Mouse (Mus musculus) small intestine, adult 2 months (tissue): ENCODE data around the gene Glis2. TPM values are rescaled to one million over a fixed set of nuclear protein-coding genes. Genes with fewer than 3 reads are reported as not detected.

ENCODE experiments used
- H3K27ac ChIP-seq: fragments of 200-500 bp; 2 replicates; pipeline ENCODE4 v1.5.1; 2012; ENCODE audit warnings: low read depth, low read length, control low read depth, inconsistent platforms; ENCODE audit not compliant: insufficient read depth
- H3K27me3 ChIP-seq: fragments of 200-500 bp; 2 replicates; pipeline ENCODE4 v1.6.1; 2012; ENCODE audit warnings: mild to moderate bottlenecking, moderate library complexity, low read length, inconsistent platforms; ENCODE audit not compliant: control insufficient read depth, insufficient read depth
- H3K36me3 ChIP-seq: fragments of 200-500 bp; 2 replicates; pipeline ENCODE4 v1.6.1; 2012; ENCODE audit warnings: mild to moderate bottlenecking, low read length, control low read depth, inconsistent platforms; ENCODE audit not compliant: control insufficient read depth, insufficient read depth
- H3K4me1 ChIP-seq: fragments of 200-500 bp; 2 replicates; pipeline ENCODE4 v1.6.1; 2012; ENCODE audit warnings: low read length, inconsistent platforms, mixed read lengths; ENCODE audit not compliant: control insufficient read depth, insufficient read depth, insufficient read length
- H3K4me3 ChIP-seq: fragments of 200-500 bp; 2 replicates; pipeline ENCODE4 v1.5.1; 2012; ENCODE audit warnings: low read depth, mild to moderate bottlenecking, control low read depth, inconsistent platforms, low read length, moderate library complexity
- CTCF ChIP-seq: fragments of 200-500 bp; IDR thresholded peaks from 2 replicates; pipeline ENCODE4 v1.5.1; 2012; ENCODE audit warnings: low read depth, mild to moderate bottlenecking, control low read depth, inconsistent platforms, low read length, moderate library complexity, mixed read lengths; ENCODE audit not compliant: insufficient replicate concordance, insufficient read length; ENCODE audit errors: extremely low read depth
- POLR2A ChIP-seq: fragments of 200-500 bp; IDR thresholded peaks from 2 replicates; pipeline ENCODE4 v1.6.1; 2012; ENCODE audit warnings: low read depth, mild to moderate bottlenecking, control low read depth, inconsistent platforms, low read length, moderate library complexity
- WGBS: fragments of 180-500 bp; shearing (Covaris S2); methylation state at CpG from one replicate; pipeline ENCODE4 v1.1.7; 2018; 5-methylcytosine and 5-hydroxymethylcytosine counted together
- polyA plus RNA-seq: library from polyadenylated mRNA; depleted of rRNA; stranded (reverse); fragments of >200 nt; gene quantifications from 2 replicates; pipeline ENCODE4 v1.2.3, GENCODE M21; 2012

Glis2 gene
- polyA plus RNA-seq, 1 experiment: 10.1 TPM

- 18% methylated on average over 32 of the region's 32 CpGs for WGBS
- peak; percentile 61; the same call in 1 of the 2 replicates for TF ChIP-seq CTCF
- TF ChIP-seq POLR2A: no peak
- Histone ChIP-seq H3K4me3 (peak overlapping the region; percentile 80), H3K4me1 (peaks cover 6% of the 10 kb centered on the region; the same call in 1 of the 2 replicates), H3K27me3 (peaks cover 14% of the 10 kb centered on the region), H3K36me3 (no peaks in the 10 kb centered on the region), H3K27ac (peak overlapping the region; percentile 0; the same call in 1 of the 2 replicates)
Measured at GRCm38 (mm10) chr16:4592909-4593875, 1.3 kb upstream of the Glis2 start.

GRCm38 (mm10) chr16:4594814-4595526 is 457 bp downstream of the Glis2 start:
- H3K27ac ChIP-seq: 0 out of 2 replicates have a peak overlapping the region, but pooled peaks have one; percentile 5

DNA sequence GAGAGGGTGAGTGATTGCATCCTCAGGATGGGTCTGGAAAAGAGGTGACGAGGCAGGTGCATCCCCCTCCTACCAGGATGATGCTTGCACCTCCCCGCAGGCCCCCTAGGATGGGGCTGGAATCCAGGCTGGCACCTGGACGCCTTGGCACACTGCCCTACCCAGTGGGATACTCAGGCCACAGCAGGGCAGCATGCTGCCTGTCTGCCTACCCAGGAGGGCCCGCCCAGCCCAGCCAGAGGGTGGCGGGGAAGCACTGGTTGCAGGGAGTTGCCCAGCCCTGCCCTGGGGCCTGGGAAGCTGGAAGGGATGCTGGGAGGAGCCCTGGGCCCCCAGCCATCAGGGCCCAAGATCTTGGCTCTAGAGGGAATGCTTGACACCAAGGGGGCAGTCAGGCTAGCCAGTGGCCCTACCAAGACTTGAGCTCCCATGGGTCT is 1.0 kb downstream of the Glis2 start:
- Histone ChIP-seq H3K36me3 (no peaks in the 10 kb centered on the region), H3K27ac (0 out of 2 replicates have a peak overlapping the region, but pooled peaks have one; percentile 4), H3K27me3 (peaks cover 14% of the 10 kb centered on the region), H3K4me3 (peak overlapping the region; percentile 80), H3K4me1 (peaks cover 6% of the 10 kb centered on the region; the same call in 1 of the 2 replicates)
- 18% methylated on average over 5 of the region's 5 CpGs for WGBS
- TF ChIP-seq POLR2A (no peak), CTCF (no peak)

More at GRCm38 (mm10) chr16:4594814-4595526, 457 bp downstream of the Glis2 start:
- WGBS: 2% methylated on average over 45 of the region's 52 CpGs
- H3K4me3 ChIP-seq: peak overlapping the region; percentile 80
- H3K27me3 ChIP-seq: peaks cover 14% of the 10 kb centered on the region
- peaks cover 6% of the 10 kb centered on the region; the same call in 1 of the 2 replicates for H3K4me1 ChIP-seq
- H3K36me3 ChIP-seq: no peaks in the 10 kb centered on the region
- TF ChIP-seq CTCF: no peak
- no peak for TF ChIP-seq POLR2A

DNA sequence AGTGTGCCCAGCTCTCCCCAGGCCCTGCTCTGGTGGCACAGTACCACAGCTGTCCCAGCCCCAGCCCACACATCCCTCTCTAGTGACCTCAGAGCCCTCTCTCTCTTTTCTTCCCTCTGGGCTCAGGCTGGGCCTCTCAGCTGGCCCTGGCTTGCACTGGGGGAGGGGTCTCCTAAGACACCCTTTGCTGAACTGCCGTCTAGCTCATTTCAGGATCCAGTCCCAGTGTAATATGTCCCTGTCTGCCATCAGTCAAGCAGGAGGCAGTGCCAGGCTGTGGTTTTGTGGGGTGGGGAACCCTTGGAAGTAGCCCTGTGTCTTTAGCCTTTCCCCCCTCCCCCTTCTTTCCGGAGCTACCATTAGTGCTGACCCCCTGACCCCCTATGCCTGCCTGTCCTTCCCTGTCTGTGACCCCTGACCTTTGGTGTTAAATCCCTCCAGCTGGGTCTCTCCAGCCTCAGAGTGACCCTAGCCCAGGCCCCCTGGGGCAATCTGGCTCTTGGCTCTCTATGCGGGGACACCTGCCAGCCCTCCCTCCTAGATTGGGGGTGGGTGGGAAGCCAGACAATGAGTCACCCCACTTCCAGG is 1.7 kb downstream of the Glis2 start:
- 0 out of 2 replicates have a peak overlapping the region, but pooled peaks have one; percentile 4 for H3K27ac ChIP-seq
- WGBS: 79% methylated on average over 3 of the region's 3 CpGs
- H3K27me3 ChIP-seq: peaks cover 14% of the 10 kb centered on the region
- no peaks in the 10 kb centered on the region for H3K36me3 ChIP-seq
- peak overlapping the region; percentile 80 for H3K4me3 ChIP-seq
- H3K4me1 ChIP-seq: peaks cover 6% of the 10 kb centered on the region; the same call in 1 of the 2 replicates
- TF ChIP-seq POLR2A: no peak
- TF ChIP-seq CTCF: no peak

DNA sequence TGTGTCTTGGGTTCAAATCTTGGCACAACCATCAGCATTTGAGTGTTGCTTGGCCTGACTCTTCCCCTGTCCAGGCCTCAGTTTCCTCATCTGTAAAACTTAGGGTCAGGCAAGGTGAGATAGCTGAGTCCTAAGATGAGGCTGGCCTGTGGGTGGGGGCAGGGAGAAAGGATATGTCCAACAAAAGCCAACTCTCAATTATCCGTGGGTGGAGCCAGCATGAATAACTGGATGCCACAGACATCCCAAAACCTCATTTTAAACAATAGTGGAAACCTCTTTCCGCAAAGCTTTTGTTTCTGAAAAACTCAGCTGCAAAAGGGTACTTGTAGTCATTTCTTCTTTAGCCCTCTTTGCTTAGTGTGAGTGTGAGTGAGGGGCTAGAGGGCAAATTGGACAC is 2.3 kb downstream of the Glis2 start:
- H3K27ac ChIP-seq: no peak overlapping the region
- H3K4me1 ChIP-seq: peaks cover 6% of the 10 kb centered on the region; the same call in 1 of the 2 replicates
- no peak overlapping the region for H3K4me3 ChIP-seq
- 61% methylated on average over 2 of the region's 2 CpGs for WGBS
- H3K36me3 ChIP-seq: no peaks in the 10 kb centered on the region
- peaks cover 14% of the 10 kb centered on the region for H3K27me3 ChIP-seq
- TF ChIP-seq POLR2A: no peak
- no peak for TF ChIP-seq CTCF

DNA sequence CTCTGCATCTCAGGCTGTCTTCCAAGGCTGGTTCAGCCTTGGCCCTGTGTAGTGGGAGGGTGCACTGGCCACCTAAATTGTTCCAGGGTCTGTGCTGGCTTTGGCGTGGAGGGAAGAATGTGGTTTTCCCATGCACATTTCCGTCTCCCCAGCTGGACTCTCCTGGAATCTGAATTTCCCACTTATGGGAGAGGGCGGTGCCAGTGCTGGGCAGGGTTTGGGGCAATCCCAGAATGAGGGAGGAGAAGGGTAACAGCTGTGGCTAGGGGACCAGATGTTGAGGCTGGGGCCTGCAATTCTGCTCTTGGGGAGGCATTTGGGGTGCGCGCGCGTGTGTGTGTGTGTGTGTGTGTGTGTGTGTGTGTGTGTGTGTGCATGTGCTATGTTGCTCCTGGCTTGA is 2.8 kb downstream of the Glis2 start:
- Histone ChIP-seq H3K36me3 (no peaks in the 10 kb centered on the region), H3K4me1 (peaks cover 11% of the 10 kb centered on the region), H3K27me3 (peaks cover 14% of the 10 kb centered on the region), H3K27ac (no peak overlapping the region), H3K4me3 (no peak overlapping the region)
- TF ChIP-seq CTCF: no peak
- TF ChIP-seq POLR2A: no peak
- WGBS: 69% methylated on average over 7 of the region's 7 CpGs

- peaks cover 15% of the 10 kb centered on the region for H3K4me1 ChIP-seq
- no peaks in the 10 kb centered on the region for H3K36me3 ChIP-seq
- peaks cover 14% of the 10 kb centered on the region for H3K27me3 ChIP-seq
- 90% methylated on average over 5 of the region's 5 CpGs for WGBS
- no peak overlapping the region for H3K4me3 ChIP-seq
- H3K27ac ChIP-seq: no peak overlapping the region
- TF ChIP-seq POLR2A (no peak), CTCF (no peak)
Measured at GRCm38 (mm10) chr16:4598041-4598440, 3.5 kb downstream of the Glis2 start.
